In the genomic region with DNA sequence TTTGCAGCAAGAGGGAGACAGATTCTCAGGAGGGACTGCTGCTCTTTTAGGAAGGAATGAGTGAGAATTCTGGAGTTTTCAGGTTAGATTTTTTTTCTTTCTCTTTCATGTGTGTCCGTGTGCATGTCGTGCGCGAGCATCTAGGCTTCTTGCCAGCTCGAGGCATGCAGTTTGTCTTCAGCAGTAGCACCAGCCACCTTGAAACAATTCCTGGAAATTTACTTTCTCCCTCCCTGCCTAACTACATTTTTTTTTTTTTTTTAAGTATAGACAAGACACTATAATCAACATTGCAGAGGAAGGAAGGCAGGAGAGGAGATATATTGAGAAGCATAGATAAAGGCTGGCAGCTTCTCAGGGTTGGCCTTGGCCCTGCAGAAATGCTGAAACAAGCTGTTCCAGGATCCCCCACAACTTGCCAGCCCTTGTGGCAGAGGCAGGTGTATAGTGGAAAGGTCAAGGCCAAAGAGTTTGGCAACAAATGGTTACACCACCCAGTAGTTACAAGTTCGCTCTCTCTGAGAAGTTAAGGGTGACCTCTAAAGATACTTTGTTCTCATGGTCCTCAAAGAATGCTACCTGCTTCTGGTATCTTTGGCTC, we compare ENCODE assay signal across 17 mouse cellular contexts. TPM values are rescaled to one million over a fixed set of nuclear protein-coding genes. Genes with fewer than 3 reads are reported as not detected.
A peak's percentile ranks its signal among the peaks of the same experiment; 100 is the strongest.
DNase-seq lines count a peak whose midpoint lies in the region; ATAC-seq lines count a peak whose summit lies in the region.
"Had no signal": no experiment of that assay in that cellular context is flagged by ENCODE, and none has a peak within 500 bp of the region (broad histone marks: within the 10 kb centered on the region; RNA-seq: fewer than 3 reads in every experiment).

No protein-coding gene starts in this region.

- H3K4me2 ChIP-seq in forebrain, embryonic 14.5 days (ENCODE audit: low read length) = no peak overlapping the region
- H3K4me2 ChIP-seq: embryonic facial prominence, embryonic 15.5 days; midbrain, embryonic 13.5 days; neural tube, embryonic 13.5 days had no signal

- H3K9ac ChIP-seq in forebrain, embryonic 14.5 days (ENCODE audit: low read length) = no peak overlapping the region
- H3K9ac ChIP-seq: embryonic facial prominence, embryonic 15.5 days; midbrain, embryonic 13.5 days; neural tube, embryonic 13.5 days had no signal

- no peaks in the 10 kb centered on the region for H3K4me1 ChIP-seq in forebrain, embryonic 14.5 days (ENCODE audit: control insufficient read depth, insufficient read depth, low read length)
- H3K4me1 ChIP-seq: embryonic facial prominence, embryonic 15.5 days had no signal

- no peak overlapping the region for H3K27ac ChIP-seq in forebrain, embryonic 14.5 days (ENCODE audit: low read depth, low read length)
- H3K27ac ChIP-seq: embryonic facial prominence, embryonic 15.5 days; hindbrain, embryonic 10.5 days; midbrain, embryonic 13.5 days; neural tube, embryonic 13.5 days had no signal

- DNase-seq in adrenal gland, adult (ENCODE audit: inconsistent age in 2 of 2, low spot score in 1 of 2) = peak; percentile 88 to 92
- DNase-seq in adrenal gland, postnatal 4 days (ENCODE audit: low spot score in 2 of 2) = no peak
- DNase-seq in ovary, adult 18-20 months (ENCODE audit: low spot score) = peak; percentile 57
- DNase-seq in ovary, postnatal 36 days (ENCODE audit: low spot score) = no peak
- DNase-seq in kidney, postnatal 4 days = peak; percentile 63 to 69
- DNase-seq in forebrain, embryonic 14.5 days (ENCODE audit: low spot score) = no peak
- no peak for DNase-seq in spleen, postnatal 14 days (ENCODE audit: low spot score in 2 of 2)
- no peak for DNase-seq in natural killer cell, adult 2 months (ENCODE audit: low spot score in 2 of 2)
- DNase-seq: cerebellum, adult 9-10 months; layer of hippocampus, adult 9-11 months; right cerebral cortex, postnatal 4 days had no signal

- no peak overlapping the region for H3K4me3 ChIP-seq in forebrain, embryonic 14.5 days (ENCODE audit: low read depth, low read length)
- H3K4me3 ChIP-seq: embryonic facial prominence, embryonic 15.5 days; hindbrain, embryonic 10.5 days; midbrain, embryonic 13.5 days; neural tube, embryonic 13.5 days had no signal

- no peaks in the 10 kb centered on the region for H3K27me3 ChIP-seq in forebrain, embryonic 14.5 days (replicated peaks; ENCODE audit: control insufficient read depth, insufficient read depth, low read length)
- H3K27me3 ChIP-seq: embryonic facial prominence, embryonic 15.5 days; midbrain, embryonic 13.5 days; neural tube, embryonic 13.5 days had no signal

- H3K9me3 ChIP-seq in forebrain, embryonic 14.5 days (replicated peaks; ENCODE audit: control insufficient read depth, low read length) = no peaks in the 10 kb centered on the region
- H3K9me3 ChIP-seq: embryonic facial prominence, embryonic 15.5 days; G1E; hindbrain, embryonic 10.5 days; midbrain, embryonic 13.5 days; neural tube, embryonic 13.5 days had no signal

- WGBS in forebrain, embryonic 14.5 days = 74% methylated on average over 6 of the region's 6 CpGs

- ATAC-seq in forebrain, embryonic 14.5 days = no peak
- ATAC-seq: midbrain, embryonic 13.5 days had no signal

- H3K36me3 ChIP-seq in forebrain, embryonic 14.5 days (ENCODE audit: control insufficient read depth, insufficient read depth, low read length) = no peaks in the 10 kb centered on the region
- H3K36me3 ChIP-seq: embryonic facial prominence, embryonic 15.5 days; hindbrain, embryonic 10.5 days; midbrain, embryonic 13.5 days; neural tube, embryonic 13.5 days had no signal

RNA-seq across cellular contexts. Expression of a gene that starts 3.1 kb away (rescaled TPM):
- total RNA-seq in adrenal gland, postnatal 4 days (2021) = 10 to 100 TPM; 13.7 to 17.4 TPM
- polyA plus RNA-seq in forebrain, embryonic 14.5 days (2014; fragmentation: Nextera tagmentation; extraction: Ambion mirVana) = 0.30 and 0.78 TPM in 2 replicates
- total RNA-seq: G1E had no signal
- polyA plus RNA-seq: G1E had no signal

RNA-seq across cellular contexts. Expression of a gene that starts 4.9 kb away (rescaled TPM):
- 1 to 10 TPM; 1.3 to 1.9 TPM for total RNA-seq in adrenal gland, postnatal 4 days (2021)
- polyA plus RNA-seq in forebrain, embryonic 14.5 days (2014; fragmentation: Nextera tagmentation; extraction: Ambion mirVana) = 0.05 TPM in 1 of 2 replicates, not detected in the other
- polyA plus RNA-seq: G1E; hindbrain, embryonic 10.5 days; neural tube, embryonic 13.5 days; thymus, postnatal 0 days had no signal

RNA-seq across cellular contexts. Expression of a gene that starts 4.9 kb away (rescaled TPM):
- 1 to 10 TPM; 2.3 to 2.5 TPM for total RNA-seq in adrenal gland, postnatal 4 days (2021)
- polyA plus RNA-seq in forebrain, embryonic 14.5 days (2014; fragmentation: Nextera tagmentation; extraction: Ambion mirVana) = not detected in 2 replicates
- total RNA-seq: G1E had no signal
- polyA plus RNA-seq: G1E; hindbrain, embryonic 10.5 days; midbrain, embryonic 13.5 days; neural tube, embryonic 13.5 days had no signal

RNA-seq across cellular contexts. Expression of a gene that starts 15.3 kb away (rescaled TPM):
- 10 to 100 TPM; 16.2 to 17.4 TPM for total RNA-seq in adrenal gland, postnatal 4 days (2021)
- 4.5 and 5.0 TPM in 2 replicates for polyA plus RNA-seq in forebrain, embryonic 14.5 days (2014; fragmentation: Nextera tagmentation; extraction: Ambion mirVana)

RNA-seq across cellular contexts. Expression of a gene that starts 21.5 kb away (rescaled TPM):
- total RNA-seq in adrenal gland, postnatal 4 days (2021) = 1 to 10 TPM in 1 of 2 experiments, not detected in 1; 4.3 TPM
- 0.08 and 0.12 TPM in 2 replicates for polyA plus RNA-seq in forebrain, embryonic 14.5 days (2014; fragmentation: Nextera tagmentation; extraction: Ambion mirVana)
- polyA plus RNA-seq: embryonic facial prominence, embryonic 15.5 days; G1E; hindbrain, embryonic 10.5 days; thymus, postnatal 0 days had no signal

Comparison
In these comparisons a context has a peak if more than half of its experiments do, and no peak if none do; other contexts are left out.
1. DNase-seq: peak in adrenal gland, adult (2 of 2), ovary, adult 18-20 months (single experiment) and kidney, postnatal 4 days (2 of 2); none in adrenal gland, postnatal 4 days (0 of 2), ovary, postnatal 36 days (single experiment), forebrain, embryonic 14.5 days (single experiment), spleen, postnatal 14 days (0 of 2) and natural killer cell, adult 2 months (0 of 2).